Mouse (Mus musculus) granulocyte monocyte progenitor cell, adult 5-6 weeks (primary cell): ENCODE results near the gene Rab8a. TPM values are rescaled to one million over a fixed set of nuclear protein-coding genes. Genes with fewer than 3 reads are reported as not detected.
A peak's percentile ranks its signal among the peaks of the same experiment; 100 is the strongest.
"Not testable (repeated sequence)": the region's sequence is repeated elsewhere in the genome, so short reads cannot be mapped to it uniquely, and the experiment has no call there.

Experiments used
- ATAC-seq: replicated peaks from 2 replicates; pipeline ENCODE4 v1.8.0; 2016; ENCODE audit warnings: mild to moderate bottlenecking, moderate TSS enrichment, inconsistent platforms; ENCODE audit not compliant: poor library complexity, severe bottlenecking
- total RNA-seq, 2 experiments: library from RNA; stranded (forward) in 1 of 2; stranded (reverse) in 1 of 2; fragments of 200-712, 200-1000 nt in 1 of 2; fragments of >200 nt in 1 of 2; fragmentation: Nextera tagmentation in 1 of 2; gene quantifications; 2 replicates each; pipeline ENCODE4 v1.2.3; 2014 to 2017

The Rab8a gene
- total RNA-seq (2014; fragmentation: Nextera tagmentation): 38.9 and 39.9 TPM in 2 replicates
- 320 and 344 TPM in 2 replicates for total RNA-seq (2017)

DNA sequence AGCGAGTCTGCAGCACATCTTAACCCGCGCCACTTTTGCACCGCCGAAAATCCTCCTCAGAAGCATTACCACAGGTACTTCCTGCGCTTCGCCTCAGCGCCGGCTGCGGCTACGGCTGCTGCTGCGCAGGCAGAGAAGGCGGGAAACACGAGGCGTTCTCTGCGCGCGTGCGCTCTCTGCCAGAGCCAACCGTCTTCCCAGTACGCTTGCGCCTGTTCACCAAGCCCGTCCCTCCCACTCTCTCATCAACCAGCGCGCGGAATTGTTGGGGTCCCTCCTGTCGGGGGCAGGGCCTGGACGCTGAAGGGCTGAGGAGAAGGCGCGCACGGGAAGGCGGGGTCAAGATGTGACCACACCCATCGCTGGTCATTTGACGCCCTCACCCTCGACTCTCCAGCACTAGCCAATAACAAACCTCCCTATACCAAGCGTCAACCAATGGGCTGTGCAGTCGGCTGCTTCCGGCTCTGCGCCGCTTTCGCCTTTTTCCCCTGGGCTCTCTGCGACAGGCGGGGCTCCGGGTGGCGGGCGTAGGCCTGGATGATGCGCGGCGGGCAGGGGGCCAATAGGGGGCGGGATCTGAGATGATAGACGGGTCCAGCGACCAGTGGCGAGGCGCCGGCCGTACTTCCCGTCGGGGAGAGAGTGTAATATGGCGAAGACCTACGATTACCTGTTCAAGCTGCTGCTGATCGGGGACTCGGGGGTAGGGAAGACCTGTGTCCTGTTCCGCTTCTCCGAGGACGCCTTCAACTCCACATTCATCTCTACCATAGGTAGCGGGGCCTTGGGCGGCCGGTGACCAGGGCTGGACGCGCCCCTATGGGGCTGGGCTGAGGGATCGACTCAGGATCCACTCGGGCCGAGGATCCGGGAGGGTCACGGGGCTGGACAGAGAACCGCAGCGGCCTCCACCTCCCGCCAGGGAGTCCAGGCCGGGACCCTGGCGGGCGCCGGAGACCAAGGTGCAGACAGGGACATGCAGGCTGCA, at the start of gene Rab8a:
Gene Rab8a (plus strand): TSS at position 494 of the 991 bp plus-strand sequence.
- peak; percentile 91 for ATAC-seq

GRCm38 (mm10) chr8:72112486-72112885, 48.5 kb upstream of the Rab8a start:
- ATAC-seq: no peak; the same call in 1 of the 2 replicates

DNA sequence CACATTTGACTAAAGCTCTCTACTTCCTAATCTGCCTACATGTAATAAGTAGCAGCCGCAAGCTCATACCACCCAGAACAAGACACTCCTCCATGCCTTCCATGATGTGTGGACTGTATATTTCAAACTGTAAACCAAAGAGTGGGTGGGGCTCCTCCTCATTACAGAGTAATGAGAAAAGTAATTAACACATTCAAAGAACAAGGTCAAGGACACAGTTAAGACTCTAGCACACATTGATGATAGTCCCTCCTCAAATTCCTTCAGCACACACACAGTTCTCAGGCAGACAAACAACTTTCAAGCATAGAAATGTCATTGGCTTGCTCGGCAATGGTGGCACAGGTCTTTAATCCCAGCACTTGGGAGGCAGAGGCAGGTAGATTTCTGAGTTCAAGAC, 45.8 kb upstream of the Rab8a start:
- no peak for ATAC-seq

DNA sequence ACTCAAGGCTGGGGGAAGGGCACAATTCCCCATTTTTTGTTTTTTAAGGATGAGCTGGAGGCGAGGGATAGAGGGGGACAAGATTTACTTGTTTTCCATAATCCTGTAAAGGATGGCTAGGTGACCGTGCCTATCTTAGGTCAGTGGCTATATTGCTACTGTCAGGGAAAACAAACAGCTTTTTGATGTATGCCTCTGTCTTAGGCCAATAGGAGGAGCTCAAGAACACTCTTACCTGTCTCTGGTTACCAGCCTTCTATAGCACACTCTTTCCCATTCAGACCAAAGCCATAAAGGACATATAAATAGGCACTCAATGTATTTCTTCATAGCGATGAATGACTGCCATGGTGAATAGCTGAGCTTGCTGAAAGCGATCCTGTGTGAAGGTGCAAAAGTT, 42.4 kb upstream of the Rab8a start:
- no peak for ATAC-seq

GRCm38 (mm10) chr8:72121486-72121885, 39.5 kb upstream of the Rab8a start:
- not testable (repeated sequence) for ATAC-seq

- ATAC-seq: no peak
Measured at GRCm38 (mm10) chr8:72121997-72122396, 39.0 kb upstream of the Rab8a start.

DNA sequence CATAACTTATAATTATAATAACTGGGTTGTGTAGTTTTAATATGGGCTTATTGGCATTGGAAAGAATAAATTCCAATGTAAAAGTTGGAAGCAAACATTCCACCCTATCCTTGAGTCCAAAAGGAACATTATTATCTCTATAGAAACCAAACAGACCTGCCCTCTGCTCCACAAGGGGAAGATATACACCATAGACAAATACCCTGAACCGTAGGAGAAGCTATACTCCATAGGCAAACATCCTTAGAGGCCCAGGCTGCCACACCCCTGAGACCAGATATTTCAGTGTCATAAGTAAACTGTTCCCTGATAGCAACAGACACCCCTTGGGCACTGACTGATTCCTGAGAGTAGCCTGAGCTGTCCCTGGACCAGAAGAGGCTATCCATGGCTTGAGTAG, 33.2 kb upstream of the Rab8a start:
- no peak for ATAC-seq

- no peak for ATAC-seq
Measured at GRCm38 (mm10) chr8:72131251-72131650, 29.7 kb upstream of the Rab8a start.

DNA sequence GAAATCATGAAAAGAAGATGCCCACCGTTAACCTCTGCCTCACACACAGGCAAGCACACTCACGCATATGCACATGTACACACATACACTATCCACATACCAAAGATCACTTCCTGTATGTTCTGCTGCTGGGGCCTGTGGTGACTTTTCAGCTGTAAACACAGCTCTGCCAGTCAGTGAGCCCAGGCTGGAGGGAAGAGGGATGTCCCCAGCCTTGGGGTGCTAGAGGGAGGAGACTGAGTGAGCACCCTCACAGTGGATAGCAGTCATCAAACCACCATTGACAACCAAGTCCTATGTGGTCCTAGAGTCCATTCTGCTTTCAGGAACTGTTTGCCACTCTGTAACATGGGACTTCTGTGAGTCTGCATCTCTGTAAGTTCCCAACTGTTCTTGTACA, 29.1 kb upstream of the Rab8a start:
- ATAC-seq: peak; percentile 14; the same call in 1 of the 2 replicates

- no peak for ATAC-seq
Measured at GRCm38 (mm10) chr8:72132417-72132816, 28.6 kb upstream of the Rab8a start.

GRCm38 (mm10) chr8:72132891-72133290, 28.1 kb upstream of the Rab8a start:
- no peak for ATAC-seq

DNA sequence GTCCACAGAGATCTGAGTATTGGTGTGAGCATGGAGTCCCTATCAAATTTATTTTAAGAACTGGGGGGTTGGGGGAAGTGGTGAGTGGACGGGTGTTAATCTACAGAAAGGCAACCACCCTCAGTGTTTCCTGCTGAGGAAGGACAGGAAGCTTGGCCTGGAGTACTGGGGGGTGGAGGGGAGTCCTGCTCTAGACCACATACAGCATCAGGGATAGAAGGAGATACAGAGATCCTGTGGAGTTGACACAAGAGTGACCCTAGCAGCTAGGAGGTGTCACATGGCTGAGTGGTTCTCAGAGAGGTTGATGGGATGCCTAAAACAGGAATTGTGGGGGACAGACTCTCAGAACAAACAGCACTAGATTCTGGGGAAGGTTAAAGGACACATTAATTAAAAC, 27.5 kb upstream of the Rab8a start:
- ATAC-seq: peak; percentile 27

- peak; percentile 24 for ATAC-seq
Measured at GRCm38 (mm10) chr8:72134756-72135445, 26.1 kb upstream of the Rab8a start, which contains the start of gene Tpm4. Gene Tpm4 (plus strand): TSS chr8:72134975.

DNA sequence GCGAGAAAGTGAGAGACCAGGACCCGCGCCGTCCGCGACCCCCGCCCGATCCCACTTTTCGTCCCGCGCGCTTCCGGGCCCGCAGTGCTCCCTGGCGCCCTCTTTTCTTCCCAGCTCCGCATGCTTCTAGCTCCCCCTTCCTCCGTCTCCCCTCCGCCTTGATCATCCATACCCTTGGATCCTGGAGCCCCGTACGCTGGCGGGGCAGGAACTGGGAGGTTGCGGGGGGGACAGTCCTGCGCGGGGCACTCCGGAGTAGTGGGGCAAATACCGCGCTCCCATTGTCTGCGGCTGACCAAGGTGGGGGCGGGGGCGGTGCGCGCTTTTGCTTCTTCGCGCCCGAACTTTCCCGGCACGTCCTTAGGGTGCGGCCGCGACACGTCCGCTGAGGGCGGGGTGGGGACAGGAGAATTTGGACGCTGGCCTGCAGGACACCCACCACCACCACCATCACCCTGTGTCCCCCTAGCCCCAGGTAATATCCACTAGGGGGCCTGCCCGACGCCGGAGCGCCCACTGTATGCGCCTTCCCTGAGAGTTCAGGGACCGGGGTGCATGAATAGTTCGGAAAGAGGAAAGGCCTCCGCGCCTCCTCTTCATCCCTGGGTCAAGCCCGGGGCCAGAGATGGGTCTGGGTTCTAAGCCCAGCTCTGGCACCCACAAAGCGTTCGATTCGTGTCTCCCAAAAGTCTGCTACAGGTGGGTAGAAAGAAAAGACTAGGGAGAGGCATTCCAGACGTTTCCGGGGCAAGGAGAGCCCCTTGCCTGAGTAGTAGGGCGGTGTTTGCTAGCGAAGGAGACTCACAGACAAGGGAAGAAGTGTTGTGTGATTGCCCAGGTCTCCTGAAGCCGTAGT, 25.3 kb upstream of the Rab8a start:
- peak; percentile 28 for ATAC-seq

GRCm38 (mm10) chr8:72136302-72136978, 24.6 kb upstream of the Rab8a start:
- ATAC-seq: peak; percentile 62

GRCm38 (mm10) chr8:72137431-72137830, 23.6 kb upstream of the Rab8a start:
- ATAC-seq: no peak

- ATAC-seq: no peak
Measured at GRCm38 (mm10) chr8:72138456-72138855, 22.5 kb upstream of the Rab8a start.

- ATAC-seq: no peak
Measured at GRCm38 (mm10) chr8:72143256-72143824, 17.7 kb upstream of the Rab8a start.

- peak; percentile 89 for ATAC-seq
Measured at GRCm38 (mm10) chr8:72144345-72144975, 16.5 kb upstream of the Rab8a start.
